Mouse (Mus musculus) bone marrow, adult 2 months (tissue): ENCODE data around the gene Rnf145.

Experiments
- CTCF ChIP-seq: fragments of 200-500 bp; IDR thresholded peaks from 2 replicates; pipeline ENCODE4 v1.5.1; 2011; ENCODE audit warnings: low read length, control low read depth; ENCODE audit not compliant: control insufficient read depth, insufficient read depth
- POLR2A ChIP-seq: fragments of 200-500 bp; IDR thresholded peaks from 2 replicates; pipeline ENCODE4 v1.6.1; 2011; ENCODE audit warnings: low read depth, mild to moderate bottlenecking, control low read depth, low read length, borderline replicate concordance; ENCODE audit not compliant: control insufficient read depth

DNA sequence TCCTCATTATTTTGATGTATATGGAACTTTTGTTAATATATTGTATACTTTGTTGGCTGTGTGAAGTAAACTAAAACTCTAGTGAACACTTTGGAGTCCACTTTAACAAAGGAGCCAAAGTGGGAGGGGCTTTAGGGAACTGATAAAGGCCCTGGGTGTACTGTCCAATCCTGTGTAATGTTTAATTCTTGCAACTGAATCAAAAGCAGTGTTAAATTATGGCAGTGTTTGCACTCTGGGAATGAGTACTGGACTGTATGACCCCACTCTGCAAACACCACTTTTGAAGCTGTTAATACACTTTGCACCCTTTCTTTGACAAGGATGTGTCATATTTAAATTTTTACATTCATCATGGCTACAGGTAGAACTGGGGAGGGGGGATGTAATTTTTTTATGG lies 46.2 kb downstream of the Rnf145 start:
- TF ChIP-seq CTCF (no peak), POLR2A (no peak)
